ENCODE assay signal across 8 mouse cellular contexts in the genomic region with DNA sequence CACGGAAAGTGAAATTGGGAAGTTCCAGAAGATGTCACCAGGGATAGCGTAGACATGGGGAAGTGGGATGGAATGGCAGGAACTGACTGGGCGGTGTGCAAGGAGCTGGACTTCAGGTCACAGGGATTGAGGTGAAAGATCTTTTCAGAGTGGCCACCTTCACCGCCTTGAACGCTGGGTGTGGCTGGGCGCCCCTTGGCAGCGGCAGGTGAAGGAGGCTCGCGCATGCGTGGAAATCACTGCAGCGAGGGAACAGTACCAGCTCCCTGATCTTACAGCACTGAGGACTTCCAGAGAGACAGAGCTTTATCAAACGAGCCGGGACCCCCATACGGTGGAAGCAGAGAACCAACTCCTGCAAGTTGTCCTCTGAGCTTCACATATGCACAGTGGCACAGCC. TPM values are rescaled to one million over a fixed set of nuclear protein-coding genes. Genes with fewer than 3 reads are reported as not detected.
A peak's percentile ranks its signal among the peaks of the same experiment; 100 is the strongest.
DNase-seq lines count a peak whose midpoint lies in the region; ATAC-seq and TF ChIP-seq lines count a peak whose summit lies in the region.

No protein-coding gene starts in this region.

- 23% methylated on average over 14 of the region's 14 CpGs for WGBS in heart, embryonic 11.5 days (ENCODE audit: insufficient replicate concordance)
- WGBS in kidney, embryonic 14.5 days = 15% methylated on average over 14 of the region's 14 CpGs
- WGBS in lung, postnatal 0 days = 24% methylated on average over 14 of the region's 14 CpGs

- peak overlapping the region; percentile 32 to 45; a peak in 3 of 4 replicates for H3K4me3 ChIP-seq in ES-E14 (ENCODE audit: insufficient read depth in 1 of 2, low read depth in 1 of 2, low read length in 2 of 2, poor library complexity in 1 of 2, severe bottlenecking in 1 of 2)
- peak overlapping the region; percentile 27 for H3K4me3 ChIP-seq in heart, embryonic 11.5 days (ENCODE audit: low read depth, low read length)
- peak overlapping the region; percentile 20 for H3K4me3 ChIP-seq in kidney, embryonic 14.5 days (ENCODE audit: low read length)
- peak overlapping the region; percentile 33 for H3K4me3 ChIP-seq in lung, postnatal 0 days (ENCODE audit: low read depth, low read length)

- H3K27me3 ChIP-seq in heart, embryonic 11.5 days (ENCODE audit: control insufficient read depth, insufficient read depth, low read length) = no peaks in the 10 kb centered on the region
- H3K27me3 ChIP-seq in kidney, embryonic 14.5 days (ENCODE audit: control insufficient read depth, insufficient read depth, low read length) = no peaks in the 10 kb centered on the region
- H3K27me3 ChIP-seq in lung, postnatal 0 days (replicated peaks; ENCODE audit: insufficient read depth, low read length) = no peaks in the 10 kb centered on the region

- peak; percentile 8; the same call in 1 of the 2 replicates for TF ChIP-seq CTCF in lung, postnatal 0 days (IDR thresholded peaks at IDR 0.05)

- TF ChIP-seq EP300 in lung, postnatal 0 days (IDR thresholded peaks at IDR 0.05) = no peak

- no peak overlapping the region for H3K27ac ChIP-seq in ES-E14 (ENCODE audit: insufficient read depth, low read depth, low read length, poor library complexity, severe bottlenecking)
- peak overlapping the region; percentile 65 for H3K27ac ChIP-seq in heart, embryonic 11.5 days (ENCODE audit: low read depth, low read length)
- no peak overlapping the region for H3K27ac ChIP-seq in kidney, embryonic 14.5 days (ENCODE audit: low read depth, low read length)
- peak overlapping the region; percentile 5; the same call in 1 of the 2 replicates for H3K27ac ChIP-seq in lung, postnatal 0 days (ENCODE audit: low read length)

- no peaks in the 10 kb centered on the region for H3K9me3 ChIP-seq in ES-E14 (ENCODE audit: control insufficient read depth, insufficient read depth, low read depth, low read length)
- no peaks in the 10 kb centered on the region for H3K9me3 ChIP-seq in heart, embryonic 11.5 days (replicated peaks; ENCODE audit: control insufficient read depth, low read length)
- no peaks in the 10 kb centered on the region for H3K9me3 ChIP-seq in kidney, embryonic 14.5 days (ENCODE audit: control insufficient read depth, low read length)
- H3K9me3 ChIP-seq in lung, postnatal 0 days (ENCODE audit: low read length) = no peaks in the 10 kb centered on the region

- DNase-seq in CD4-positive helper T cell, adult 2 months (ENCODE audit: low read depth, low spot score) = peak; percentile 35
- no peak for DNase-seq in ES-E14 (ENCODE audit: low read depth, low spot score)
- peak; percentile 32 for DNase-seq in embryo, embryonic 9.5 days (ENCODE audit: extremely low spot score)
- peak; percentile 73 for DNase-seq in lung, postnatal 0 days (ENCODE audit: low spot score)
- peak; percentile 64 for DNase-seq in retina, embryonic 14.5 days (ENCODE audit: low spot score)
- DNase-seq in urinary bladder, postnatal 10 days (ENCODE audit: low spot score) = no peak

- 0 out of 2 replicates have a peak overlapping the region, but pooled peaks have one; percentile 15 for H3K9ac ChIP-seq in ES-E14 (ENCODE audit: insufficient read depth, low read depth, low read length, poor library complexity, severe bottlenecking)
- H3K9ac ChIP-seq in heart, embryonic 11.5 days (ENCODE audit: low read depth, low read length) = peak overlapping the region; percentile 56; the same call in 1 of the 2 replicates
- H3K9ac ChIP-seq in kidney, embryonic 14.5 days (ENCODE audit: low read depth, low read length) = peak overlapping the region; percentile 3; the same call in 1 of the 2 replicates
- 0 out of 2 replicates have a peak overlapping the region, but pooled peaks have one; percentile 12 for H3K9ac ChIP-seq in lung, postnatal 0 days (replicated peaks; ENCODE audit: low read depth)

- peaks cover 6 to 16% of the 10 kb centered on the region in 2 experiments for H3K4me1 ChIP-seq in ES-E14 (ENCODE audit: control insufficient read depth in 2 of 2, insufficient read depth in 2 of 2, low read length in 2 of 2, poor library complexity in 1 of 2)
- peaks cover 3% of the 10 kb centered on the region; the same call in 1 of the 2 replicates for H3K4me1 ChIP-seq in heart, embryonic 11.5 days (ENCODE audit: control insufficient read depth, insufficient read depth, low read length)
- peaks cover 6% of the 10 kb centered on the region; the same call in 1 of the 2 replicates for H3K4me1 ChIP-seq in kidney, embryonic 14.5 days (ENCODE audit: control insufficient read depth, insufficient read depth, low read length)
- H3K4me1 ChIP-seq in lung, postnatal 0 days (ENCODE audit: insufficient read depth, low read depth, low read length) = no peaks in the 10 kb centered on the region

- in situ Hi-C loops in ES-E14 (cut with MboI; ENCODE audit: low sequenced_read_pairs in 2 of 2, unreplicated experiment in 2 of 2) = no loop called here

- peak overlapping the region; percentile 60 for H3K4me2 ChIP-seq in heart, embryonic 11.5 days
- H3K4me2 ChIP-seq in kidney, embryonic 14.5 days (replicated peaks; ENCODE audit: low read depth, low read length) = peak overlapping the region; percentile 40
- H3K4me2 ChIP-seq in lung, postnatal 0 days (replicated peaks; ENCODE audit: low read depth, low read length) = peak overlapping the region; percentile 55

- no peak for ATAC-seq in heart, embryonic 11.5 days (replicated peaks; ENCODE audit: insufficient number of reproducible peaks, low FRiP score, low TSS enrichment)
- ATAC-seq in kidney, embryonic 14.5 days (ENCODE audit: low FRiP score, low TSS enrichment) = peak; percentile 13; the same call in 1 of the 2 replicates
- peak; percentile 36 for ATAC-seq in lung, postnatal 0 days

- no peaks in the 10 kb centered on the region for H3K36me3 ChIP-seq in ES-E14 (ENCODE audit: control insufficient read depth, insufficient read depth, low read length, poor library complexity, severe bottlenecking)
- H3K36me3 ChIP-seq in heart, embryonic 11.5 days (ENCODE audit: control insufficient read depth, insufficient read depth, low read length) = no peaks in the 10 kb centered on the region
- H3K36me3 ChIP-seq in kidney, embryonic 14.5 days (ENCODE audit: control insufficient read depth, insufficient read depth, low read length) = no peaks in the 10 kb centered on the region
- no peaks in the 10 kb centered on the region for H3K36me3 ChIP-seq in lung, postnatal 0 days (ENCODE audit: insufficient read depth, low read length)

TF ChIP-seq in ES-E14, 5 proteins besides CTCF, POLR2A, EP300 and RAD21:
- TF ChIP-seq HCFC1 (IDR thresholded peaks at IDR 0.05; ENCODE audit: borderline replicate concordance, insufficient read depth, low read length) = no peak
- no peak for TF ChIP-seq ZNF384 (IDR thresholded peaks at IDR 0.05; ENCODE audit: low read depth, low read length)
- TF ChIP-seq MAFK (IDR thresholded peaks at IDR 0.05; ENCODE audit: insufficient read depth, low read depth, low read length) = no peak
- TF ChIP-seq CHD2 (IDR thresholded peaks at IDR 0.05; ENCODE audit: low read depth, low read length) = no peak
- no peak for TF ChIP-seq ZC3H11A (IDR thresholded peaks at IDR 0.05; ENCODE audit: borderline replicate concordance, low read depth, low read length)

RNA-seq across cellular contexts. Expression of a gene that starts 4.3 kb away (rescaled TPM):
- 0.58 TPM in 1 of 2 replicates, not detected in the other for total RNA-seq in ES-E14 (2012; rRNA removed)
- not detected in 2 replicates for polyA plus RNA-seq in heart, embryonic 11.5 days (2014; fragmentation: Nextera tagmentation; extraction: Ambion mirVana)
- polyA plus RNA-seq in kidney, embryonic 14.5 days (2014; fragmentation: Nextera tagmentation; extraction: Ambion mirVana) = not detected in 2 replicates
- polyA plus RNA-seq in lung, postnatal 0 days (2015; fragmentation: Nextera tagmentation; extraction: Ambion mirVana) = 2.1 and 3.0 TPM in 2 replicates

RNA-seq across cellular contexts. Expression of a gene that starts 17.3 kb away (rescaled TPM):
- not detected in 2 replicates for total RNA-seq in ES-E14 (2012; rRNA removed)
- polyA plus RNA-seq in heart, embryonic 11.5 days (2014; fragmentation: Nextera tagmentation; extraction: Ambion mirVana) = 0.21 TPM in 1 of 2 replicates, not detected in the other
- polyA plus RNA-seq in kidney, embryonic 14.5 days (2014; fragmentation: Nextera tagmentation; extraction: Ambion mirVana) = 2.3 and 3.3 TPM in 2 replicates
- polyA plus RNA-seq in lung, postnatal 0 days (2015; fragmentation: Nextera tagmentation; extraction: Ambion mirVana) = 0.89 and 1.1 TPM in 2 replicates

Comparison
In these comparisons a context has a peak if more than half of its experiments do, and no peak if none do; other contexts are left out.
1. DNase-seq: peak in CD4-positive helper T cell, adult 2 months (single experiment), embryo, embryonic 9.5 days (single experiment), lung, postnatal 0 days (single experiment) and retina, embryonic 14.5 days (single experiment); none in ES-E14 (single experiment) and urinary bladder, postnatal 10 days (single experiment).
2. H3K27ac ChIP-seq: peak in heart, embryonic 11.5 days (single experiment) and lung, postnatal 0 days (single experiment); none in ES-E14 (single experiment) and kidney, embryonic 14.5 days (single experiment).
3. H3K9ac ChIP-seq: peak in every context shown above with its lines; median percentile 56 in heart, embryonic 11.5 days; 15 in ES-E14; 12 in lung, postnatal 0 days; 3 in kidney, embryonic 14.5 days.
4. Peak in every context shown above with its lines, with median percentiles within 50 percentile points of each other: H3K4me3 ChIP-seq and H3K4me2 ChIP-seq.